ENCODE assay signal across 25 mouse cellular contexts in genomic region chr13:14802391-14802790, GRCm38 (mm10).
DNase-seq lines count a peak whose midpoint lies in the region; ATAC-seq and TF ChIP-seq lines count a peak whose summit lies in the region.
"Had no signal": no experiment of that assay in that cellular context is flagged by ENCODE, and none has a peak within 500 bp of the region (broad histone marks: within the 10 kb centered on the region; RNA-seq: fewer than 3 reads in every experiment).

No protein-coding gene starts in this region.

- intact Hi-C loops in gastrocnemius, postnatal 14 days (cut with DNase I; ENCODE audit: low total_unique reads), result no loop called here

- CTCF ChIA-PET in Patski (lab: Charles Lee), result no interaction called here

- no peaks in the 10 kb centered on the region for H3K27me3 ChIP-seq in midbrain, embryonic 14.5 days (ENCODE audit: control insufficient read depth, insufficient read depth, low read length)
- H3K27me3 ChIP-seq in midbrain, embryonic 11.5 days (ENCODE audit: control insufficient read depth, insufficient read depth, low read length), result no peaks in the 10 kb centered on the region
- H3K27me3 ChIP-seq in Patski, result no peaks in the 10 kb centered on the region
- H3K27me3 ChIP-seq: embryonic facial prominence, embryonic 12.5 days; embryonic facial prominence, embryonic 15.5 days; heart, embryonic 13.5 days; hindbrain, embryonic 13.5 days; intestine, embryonic 15.5 days had no signal

- no peaks in the 10 kb centered on the region for H3K36me3 ChIP-seq in midbrain, embryonic 14.5 days (ENCODE audit: control insufficient read depth, insufficient read depth, low read length)
- H3K36me3 ChIP-seq in midbrain, embryonic 11.5 days (ENCODE audit: control insufficient read depth, insufficient read depth, low read length), result no peaks in the 10 kb centered on the region
- H3K36me3 ChIP-seq: embryonic facial prominence, embryonic 12.5 days; embryonic facial prominence, embryonic 15.5 days; G1E; heart, embryonic 10.5 days; heart, embryonic 13.5 days; hindbrain, embryonic 10.5 days; hindbrain, embryonic 13.5 days; intestine, embryonic 15.5 days had no signal

- H3K9ac ChIP-seq in midbrain, embryonic 14.5 days (replicated peaks; ENCODE audit: low read length), result no peak overlapping the region
- no peak overlapping the region for H3K9ac ChIP-seq in midbrain, embryonic 11.5 days (ENCODE audit: low read length)
- H3K9ac ChIP-seq: embryonic facial prominence, embryonic 12.5 days; embryonic facial prominence, embryonic 15.5 days; heart, embryonic 13.5 days; hindbrain, embryonic 13.5 days; intestine, embryonic 15.5 days had no signal

- ATAC-seq in midbrain, embryonic 14.5 days (ENCODE audit: low FRiP score, low TSS enrichment), result no peak
- no peak for ATAC-seq in midbrain, embryonic 11.5 days (ENCODE audit: low FRiP score)
- ATAC-seq in Patski, result peak; percentile 82
- ATAC-seq: activated CD4-positive, CD25-positive, alpha-beta regulatory T cell, adult 4 months; forebrain, embryonic 14.5 days; hindbrain, embryonic 16.5 days; intestine, embryonic 15.5 days had no signal

- WGBS in midbrain, embryonic 14.5 days, result 76% methylated on average over 2 of the region's 2 CpGs
- 72% methylated on average over 2 of the region's 2 CpGs for WGBS in midbrain, embryonic 11.5 days

- H3K4me2 ChIP-seq in midbrain, embryonic 14.5 days (ENCODE audit: low read length), result no peak overlapping the region
- no peak overlapping the region for H3K4me2 ChIP-seq in midbrain, embryonic 11.5 days
- H3K4me2 ChIP-seq: embryonic facial prominence, embryonic 12.5 days; embryonic facial prominence, embryonic 15.5 days; heart, embryonic 13.5 days; hindbrain, embryonic 13.5 days; intestine, embryonic 15.5 days had no signal

- POLR2A ChIA-PET in Patski (lab: Charles Lee), result no interaction called here

- no peak overlapping the region for H3K27ac ChIP-seq in midbrain, embryonic 14.5 days (replicated peaks; ENCODE audit: low read depth, low read length)
- H3K27ac ChIP-seq in midbrain, embryonic 11.5 days (ENCODE audit: low read depth, low read length), result no peak overlapping the region
- H3K27ac ChIP-seq: embryonic facial prominence, embryonic 12.5 days; embryonic facial prominence, embryonic 15.5 days; heart, embryonic 10.5 days; heart, embryonic 13.5 days; hindbrain, embryonic 10.5 days; hindbrain, embryonic 13.5 days; intestine, embryonic 15.5 days had no signal

- in situ Hi-C loops in Patski (cut with MboI; ENCODE audit: low pct_unique_long_range_greater_than_20kb), result no loop called here

- no peaks in the 10 kb centered on the region for H3K9me3 ChIP-seq in midbrain, embryonic 14.5 days (ENCODE audit: control insufficient read depth, low read length)
- no peaks in the 10 kb centered on the region for H3K9me3 ChIP-seq in midbrain, embryonic 11.5 days (ENCODE audit: control insufficient read depth, low read length)
- H3K9me3 ChIP-seq: embryonic facial prominence, embryonic 12.5 days; embryonic facial prominence, embryonic 15.5 days; G1E; heart, embryonic 10.5 days; hindbrain, embryonic 13.5 days; intestine, embryonic 15.5 days had no signal

- H3K4me1 ChIP-seq in midbrain, embryonic 14.5 days (ENCODE audit: control insufficient read depth, insufficient read depth, low read length), result no peaks in the 10 kb centered on the region
- H3K4me1 ChIP-seq in midbrain, embryonic 11.5 days (ENCODE audit: control insufficient read depth, insufficient read depth, low read length), result no peaks in the 10 kb centered on the region
- H3K4me1 ChIP-seq: embryonic facial prominence, embryonic 12.5 days; embryonic facial prominence, embryonic 15.5 days; heart, embryonic 10.5 days; heart, embryonic 13.5 days; intestine, embryonic 15.5 days had no signal

- no peak overlapping the region for H3K4me3 ChIP-seq in midbrain, embryonic 14.5 days (replicated peaks; ENCODE audit: low read depth, low read length)
- H3K4me3 ChIP-seq in midbrain, embryonic 11.5 days (ENCODE audit: low read depth, low read length), result no peak overlapping the region
- H3K4me3 ChIP-seq: embryonic facial prominence, embryonic 12.5 days; embryonic facial prominence, embryonic 15.5 days; heart, embryonic 10.5 days; heart, embryonic 13.5 days; hindbrain, embryonic 10.5 days; hindbrain, embryonic 13.5 days; intestine, embryonic 15.5 days had no signal

- peak; percentile 6 for DNase-seq in embryo, embryonic 10.5 days (ENCODE audit: low spot score)
- DNase-seq in embryo, embryonic 10 days (ENCODE audit: low spot score), result no peak
- peak; percentile 1 for DNase-seq in midbrain, embryonic 14.5 days
- no peak for DNase-seq in midbrain, embryonic 11.5 days (ENCODE audit: low spot score, missing footprints)
- no peak for DNase-seq in Patski (ENCODE audit: low read depth, low spot score)
- DNase-seq in gastrocnemius, postnatal 14 days, result no peak
- DNase-seq: adrenal gland, adult 8-10 months; adrenal gland, postnatal 25 days; cerebellum, adult 11-12 months; cerebellum, adult 8-10 months; cerebellum, postnatal 10 days; cerebellum, postnatal 36 days; heart, postnatal 14 days; kidney, adult 11 months had no signal

- no peak for TF ChIP-seq CTCF in Patski (IDR thresholded peaks at IDR 0.05)

Comparison
In these comparisons a context has a peak if more than half of its experiments do, and no peak if none do; other contexts are left out.
1. DNase-seq: peak in embryo, embryonic 10.5 days (single experiment) and midbrain, embryonic 14.5 days (single experiment); none in embryo, embryonic 10 days (single experiment), midbrain, embryonic 11.5 days (single experiment), Patski (single experiment) and gastrocnemius, postnatal 14 days (single experiment).